Mouse (Mus musculus): ENCODE results near the gene Phtf2. TPM values are rescaled to one million over a fixed set of nuclear protein-coding genes. Genes with fewer than 3 reads are reported as not detected.
A peak's percentile ranks its signal among the peaks of the same experiment; 100 is the strongest.

Phtf2 gene
- total RNA-seq (2014; fragmentation: Nextera tagmentation) (11.2 and 17.7 TPM in 2 replicates), total RNA-seq (2017) (12.3 and 12.6 TPM in 2 replicates)

DNA sequence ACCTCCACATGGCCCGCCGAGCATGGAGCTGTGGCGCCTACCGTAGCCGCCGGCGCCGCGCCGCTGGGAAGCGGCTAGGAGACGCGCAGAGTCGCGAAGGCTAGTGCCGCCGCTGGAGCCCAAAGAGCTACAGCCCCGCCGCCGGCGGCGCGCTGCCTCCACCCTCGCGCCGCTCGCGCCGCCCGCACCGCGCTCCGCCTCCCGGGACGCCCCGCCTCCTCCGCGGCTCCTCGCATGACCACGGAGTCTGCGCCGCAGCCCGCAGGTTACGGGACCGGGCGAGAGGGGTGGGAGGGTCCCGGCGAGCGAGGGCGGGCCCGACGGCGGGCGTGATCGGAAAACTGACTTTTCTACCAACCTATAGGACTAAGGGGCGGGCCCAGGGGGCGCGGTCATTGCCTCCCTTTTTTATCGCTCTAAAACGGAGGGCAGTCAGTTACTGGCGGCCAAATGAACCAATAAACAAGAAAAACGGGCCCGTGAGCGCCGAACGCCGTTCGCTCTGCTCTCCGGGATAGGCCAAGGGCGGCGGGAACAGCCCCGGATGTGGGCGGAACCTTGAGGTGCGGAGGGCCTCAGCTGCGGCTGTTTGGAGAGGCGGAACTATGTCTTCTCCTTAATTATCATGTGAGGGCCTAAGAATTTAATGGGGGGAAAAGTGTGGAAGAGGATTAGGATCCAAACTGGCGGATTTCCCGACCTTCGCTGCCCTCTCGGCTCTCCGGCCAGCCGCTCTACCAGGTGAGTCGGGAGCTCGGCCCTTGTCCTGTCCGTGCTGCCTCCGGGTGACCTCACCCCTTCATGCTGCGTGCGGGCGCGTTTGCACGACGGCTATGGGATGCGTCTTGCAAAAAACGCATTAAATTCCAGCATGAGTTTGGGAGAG is at the start of gene Phtf2, which contains the start of gene Tmem60:
Gene Phtf2, minus strand, starts transcription at position 210 of the 886 bp plus-strand sequence.
Gene Tmem60, plus strand, starts transcription at position 277 of the 886 bp plus-strand sequence.
- ATAC-seq (replicated peaks; ENCODE audit: poor library complexity, severe bottlenecking), result peak; percentile 86

DNA sequence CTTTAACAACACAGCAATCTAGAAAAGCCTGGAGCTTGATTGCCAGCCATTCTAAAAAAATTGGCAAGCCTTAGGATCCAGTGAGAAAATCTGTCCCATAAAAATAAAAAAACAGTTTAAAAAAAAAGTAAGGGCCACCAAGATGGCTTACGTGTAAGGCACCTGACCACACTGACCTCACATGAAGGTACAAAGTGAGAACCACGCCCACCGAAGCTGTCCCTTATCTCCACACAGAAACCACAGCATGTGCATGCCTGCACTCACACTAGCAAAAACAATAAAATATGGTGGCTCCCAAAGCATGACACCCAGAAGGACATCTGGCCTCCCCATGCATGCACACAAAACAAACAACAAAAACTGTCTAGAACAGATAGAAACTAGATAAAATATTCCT is 49.4 kb upstream of the Phtf2 start:
- ATAC-seq (replicated peaks; ENCODE audit: poor library complexity, severe bottlenecking), result no peak

DNA sequence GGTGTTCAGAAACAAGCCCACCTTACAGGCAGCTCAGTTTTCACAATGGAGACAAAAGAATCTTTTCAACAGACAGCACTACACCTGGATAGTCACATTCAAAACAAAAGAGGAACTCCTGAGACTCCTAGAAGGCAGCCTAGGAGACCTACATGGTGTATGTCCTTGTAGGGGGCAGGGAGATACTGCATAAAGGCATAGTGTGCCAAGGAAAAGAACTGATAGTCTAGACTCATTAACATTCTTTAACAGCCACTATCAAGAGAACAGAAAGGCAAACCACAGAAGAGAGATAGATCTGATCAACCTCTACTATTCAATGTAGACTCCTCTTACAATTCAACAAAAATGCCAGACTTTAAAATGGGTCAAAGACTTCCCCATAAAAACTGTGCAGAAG is 48.5 kb upstream of the Phtf2 start:
- 0 out of 2 replicates have a peak, but pooled peaks have one; percentile 25 for ATAC-seq (replicated peaks; ENCODE audit: poor library complexity, severe bottlenecking)

DNA sequence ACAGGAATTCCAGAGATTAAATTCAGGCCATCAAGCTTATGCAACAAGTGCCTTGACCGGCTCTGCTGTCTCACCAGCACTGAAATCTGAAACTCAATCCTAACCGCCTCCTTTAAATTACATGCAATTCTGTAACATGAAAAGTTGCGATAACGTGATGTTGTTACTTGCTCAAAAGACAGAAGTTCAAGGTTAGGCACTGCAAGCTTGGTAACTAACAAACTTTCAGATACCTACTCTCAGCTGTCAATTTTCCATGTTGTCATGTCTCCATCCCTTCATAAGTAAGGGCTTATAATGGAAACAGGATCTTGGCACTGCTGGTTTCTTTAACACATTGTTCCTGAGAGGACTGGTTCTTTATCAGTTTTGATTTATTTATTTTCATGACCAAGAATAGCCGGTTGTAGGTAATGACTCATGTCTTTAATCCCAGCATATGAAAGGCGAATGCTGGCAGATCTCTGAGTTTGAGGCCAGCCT is 47.8 kb upstream of the Phtf2 start:
- ATAC-seq (replicated peaks; ENCODE audit: poor library complexity, severe bottlenecking), result no peak

DNA sequence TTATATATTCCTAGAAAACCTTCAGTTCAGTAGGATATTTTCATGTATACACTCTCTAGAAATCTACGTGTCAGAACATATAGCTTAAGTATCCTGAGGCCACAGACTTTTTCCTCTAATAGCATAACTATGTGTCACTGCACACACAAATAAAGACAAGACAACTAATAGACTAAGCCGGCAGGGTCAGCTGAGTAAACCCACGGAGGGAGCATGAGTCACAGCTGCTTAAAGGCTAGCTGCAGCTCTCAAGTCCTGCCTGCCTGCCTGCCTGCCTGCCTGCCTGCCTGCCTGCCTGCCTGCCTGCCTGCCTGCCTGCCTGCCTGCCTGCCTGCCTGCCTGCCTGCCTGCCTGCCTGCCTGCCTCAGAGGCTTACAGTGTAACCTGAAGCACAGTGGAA is 43.5 kb upstream of the Phtf2 start:
- ATAC-seq (replicated peaks; ENCODE audit: poor library complexity, severe bottlenecking), result no peak

DNA sequence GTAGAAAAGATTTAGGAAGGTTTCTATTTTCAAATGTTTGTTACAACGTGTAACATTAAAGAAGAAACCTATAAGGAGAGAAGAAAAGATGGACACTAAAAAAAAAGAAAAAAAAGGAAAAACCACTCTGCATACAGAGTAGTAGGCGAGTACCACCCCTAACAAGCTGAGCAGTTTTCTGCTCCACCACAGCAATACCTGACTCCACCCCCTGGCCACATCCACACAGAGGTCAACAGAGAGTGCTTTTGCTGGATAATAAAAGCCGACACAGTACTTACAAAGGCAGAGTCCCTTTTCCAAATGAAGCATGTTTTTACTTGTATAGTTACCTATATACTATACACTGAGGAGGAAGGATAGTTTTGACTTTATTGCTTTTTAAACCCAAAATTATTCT is 42.7 kb upstream of the Phtf2 start:
- ATAC-seq (replicated peaks; ENCODE audit: poor library complexity, severe bottlenecking), result 0 out of 2 replicates have a peak, but pooled peaks have one; percentile 40

DNA sequence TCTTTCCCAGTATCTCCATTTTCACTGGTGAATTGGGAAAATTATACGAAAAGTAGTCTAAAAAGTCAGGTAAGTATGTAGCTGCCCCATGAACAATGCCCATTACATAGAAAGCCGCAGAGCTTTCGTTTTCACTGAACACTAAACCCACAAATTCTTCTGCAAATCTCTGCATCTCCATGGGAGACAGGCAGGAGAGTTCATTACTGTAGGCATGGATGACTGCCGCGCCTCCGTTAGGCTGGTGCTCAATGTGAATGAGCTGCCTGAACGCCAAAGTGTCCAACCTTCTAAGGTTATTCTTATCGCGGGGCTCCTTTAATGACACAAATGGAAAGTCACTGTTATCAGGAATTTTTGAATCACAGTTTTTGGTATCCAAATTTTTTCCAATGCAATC is 37.6 kb upstream of the Phtf2 start:
- ATAC-seq (replicated peaks; ENCODE audit: poor library complexity, severe bottlenecking), result no peak

DNA sequence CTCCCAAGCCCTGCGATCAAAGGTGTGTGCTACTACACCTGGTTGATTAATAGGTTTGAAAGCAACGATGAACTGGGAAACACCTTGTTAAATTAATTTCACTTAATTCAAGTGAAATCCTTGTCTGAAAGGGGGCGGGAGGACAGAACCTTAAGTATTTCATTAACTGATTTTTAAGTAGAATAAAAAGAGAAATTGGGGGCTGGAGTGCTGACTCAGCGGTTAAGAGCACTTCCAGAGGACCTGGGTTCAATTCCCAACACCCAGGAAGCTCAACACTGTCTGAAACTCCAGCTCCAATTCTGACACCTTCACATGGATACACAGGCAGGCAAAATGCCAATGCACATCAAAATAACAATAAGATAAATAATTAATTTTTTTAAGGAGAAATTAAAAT is 37.0 kb upstream of the Phtf2 start:
- ATAC-seq (replicated peaks; ENCODE audit: poor library complexity, severe bottlenecking), result no peak

DNA sequence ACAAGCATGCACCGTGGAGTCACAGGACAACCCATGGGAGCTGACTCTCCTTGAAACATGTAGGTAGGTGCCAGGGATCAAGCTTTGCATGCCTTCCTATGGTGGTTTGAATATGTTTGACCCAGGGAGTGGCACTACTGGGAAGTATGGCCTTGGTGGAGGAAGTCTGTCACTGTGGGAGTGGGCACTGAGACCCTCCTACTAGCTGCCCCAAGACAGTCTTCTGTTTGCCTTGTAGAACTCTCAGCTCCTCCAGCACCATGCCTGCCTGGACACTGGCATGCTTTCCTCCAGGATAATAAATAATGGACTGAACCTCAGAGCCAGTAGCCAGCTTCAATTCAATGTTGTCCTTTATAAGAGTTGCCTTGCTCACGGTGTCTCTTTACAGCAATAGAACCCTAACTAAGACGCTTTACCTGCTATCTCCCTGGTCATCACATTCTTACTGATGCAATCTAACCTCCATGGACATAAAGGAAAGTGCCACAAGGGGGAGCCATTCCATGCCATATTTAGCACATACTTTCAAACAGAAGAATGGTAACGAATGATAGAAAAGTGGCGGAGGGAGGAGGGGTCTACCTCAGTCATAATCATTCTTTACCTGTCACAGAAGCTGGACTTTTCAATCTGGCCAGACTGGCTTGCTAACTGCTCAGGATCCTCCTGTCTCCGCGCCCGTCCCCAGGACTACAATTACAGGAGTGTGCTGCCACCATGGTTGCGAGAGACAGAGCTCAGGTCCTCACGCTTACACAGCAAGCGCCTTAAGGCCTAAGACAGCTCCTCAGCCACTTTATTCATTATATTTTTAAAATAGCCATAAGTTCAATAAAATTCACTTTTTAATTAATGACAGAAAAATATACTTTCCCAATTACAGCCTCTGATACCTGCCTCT is 31.7 kb upstream of the Phtf2 start:
- peak; percentile 87 for ATAC-seq (replicated peaks; ENCODE audit: poor library complexity, severe bottlenecking)

DNA sequence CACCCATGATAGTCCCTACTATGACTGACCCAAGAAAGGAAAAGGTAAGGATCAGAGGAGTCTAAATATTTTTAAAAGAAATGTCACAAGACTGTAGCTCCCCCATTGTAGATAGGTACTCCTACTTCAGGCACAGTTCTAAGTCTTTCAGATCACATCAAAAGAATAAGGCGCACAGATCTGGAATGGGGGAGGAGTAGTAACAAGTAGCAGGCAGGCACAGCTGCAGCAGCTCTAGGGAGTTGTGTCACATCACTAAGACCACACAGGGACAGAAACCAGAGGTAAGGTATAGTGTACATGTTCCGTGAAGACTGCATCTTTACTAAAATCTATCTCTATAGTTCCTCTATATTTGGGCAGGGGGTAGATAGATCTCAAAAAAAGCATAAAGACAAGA is 29.8 kb upstream of the Phtf2 start:
- ATAC-seq (replicated peaks; ENCODE audit: poor library complexity, severe bottlenecking), result no peak

DNA sequence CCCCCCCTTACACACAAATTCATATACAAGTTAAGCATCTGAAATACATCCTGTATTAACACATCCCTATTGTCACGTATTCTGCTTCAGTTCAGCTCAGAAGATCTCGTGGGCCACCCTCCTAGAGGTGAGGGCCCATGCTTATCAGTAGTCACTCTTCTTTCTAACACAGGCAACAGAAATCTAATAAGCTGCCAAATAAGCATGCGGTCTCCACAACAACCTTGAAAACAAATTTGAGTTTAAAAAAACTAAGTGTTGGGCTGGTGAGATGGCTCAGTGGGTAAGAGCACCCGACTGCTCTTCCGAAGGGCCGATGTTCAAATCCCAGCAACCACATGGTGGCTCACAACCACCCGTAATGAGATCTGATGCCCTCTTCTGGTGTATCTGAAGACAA is 24.3 kb upstream of the Phtf2 start:
- ATAC-seq (replicated peaks; ENCODE audit: poor library complexity, severe bottlenecking), result no peak

DNA sequence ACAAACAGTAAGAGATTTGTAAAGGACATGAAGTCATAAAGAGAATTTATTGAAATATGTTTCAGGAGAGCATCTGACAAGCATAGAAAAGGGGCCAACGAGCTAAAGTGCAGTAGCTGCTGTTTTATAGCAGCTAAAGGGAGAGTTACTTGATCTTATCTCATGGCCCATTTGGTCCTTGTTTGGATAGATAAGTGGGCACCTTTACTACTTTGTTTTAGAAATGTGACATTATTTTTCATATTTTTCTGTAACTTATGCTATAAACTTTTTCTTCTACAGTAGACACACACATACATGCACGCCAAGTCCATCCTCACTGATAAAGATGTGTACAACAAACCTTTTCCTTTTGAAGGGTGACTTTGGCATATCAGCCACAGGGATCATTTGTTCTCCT is 23.5 kb upstream of the Phtf2 start:
- no peak for ATAC-seq (replicated peaks; ENCODE audit: poor library complexity, severe bottlenecking)

DNA sequence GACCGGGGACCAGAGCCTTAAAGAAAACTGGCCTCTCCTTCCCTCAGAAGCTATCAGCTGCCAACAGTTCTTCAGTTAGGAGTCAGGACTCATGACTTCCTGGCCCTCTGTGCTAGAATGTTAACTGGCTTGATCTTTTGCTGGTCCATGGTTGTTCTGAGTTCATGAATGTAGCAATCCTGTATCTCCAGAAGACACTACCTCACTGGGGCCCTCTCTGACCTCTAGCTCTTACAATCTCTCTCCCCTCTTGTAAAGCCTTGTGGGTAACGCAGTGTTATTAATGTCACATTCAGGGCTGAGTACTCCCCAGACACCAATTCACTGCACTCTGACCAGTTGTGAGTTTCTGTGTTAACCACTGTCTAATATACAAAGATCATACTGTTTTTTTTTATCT is 22.7 kb upstream of the Phtf2 start:
- ATAC-seq (replicated peaks; ENCODE audit: poor library complexity, severe bottlenecking), result no peak

DNA sequence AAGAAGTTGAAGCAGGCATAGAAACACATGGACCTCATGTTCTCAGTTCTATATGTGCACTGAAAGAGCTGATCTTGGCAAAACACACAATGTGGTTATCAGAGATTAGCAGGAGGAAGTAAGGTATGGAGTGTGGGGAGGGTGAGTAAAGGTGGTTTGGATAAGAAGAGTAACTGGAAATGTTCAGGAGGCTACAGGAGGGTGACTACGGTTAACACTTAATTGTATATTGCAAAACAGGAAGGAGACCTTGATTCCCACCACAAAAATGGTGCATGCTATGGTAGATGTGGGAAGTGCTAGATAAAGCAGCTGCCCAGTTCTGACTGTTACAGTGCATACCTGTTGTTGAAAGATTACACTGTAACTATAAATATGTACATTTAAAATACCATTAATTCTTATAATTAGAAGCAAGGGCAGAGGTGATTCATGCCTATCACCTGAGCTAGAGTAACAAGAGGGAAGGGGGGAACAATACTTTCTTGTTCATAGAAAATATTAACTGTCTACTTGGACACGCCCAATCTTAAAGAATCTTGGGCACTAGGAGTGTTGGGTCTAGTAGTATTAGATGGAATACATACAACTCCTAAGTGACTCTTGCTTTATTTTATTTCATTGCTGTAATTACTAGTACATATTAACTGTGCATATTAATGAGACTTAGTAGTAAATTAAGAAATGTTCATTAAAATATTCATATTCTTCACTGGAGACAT is 15.7 kb upstream of the Phtf2 start:
- peak; percentile 91 for ATAC-seq (replicated peaks; ENCODE audit: poor library complexity, severe bottlenecking)

DNA sequence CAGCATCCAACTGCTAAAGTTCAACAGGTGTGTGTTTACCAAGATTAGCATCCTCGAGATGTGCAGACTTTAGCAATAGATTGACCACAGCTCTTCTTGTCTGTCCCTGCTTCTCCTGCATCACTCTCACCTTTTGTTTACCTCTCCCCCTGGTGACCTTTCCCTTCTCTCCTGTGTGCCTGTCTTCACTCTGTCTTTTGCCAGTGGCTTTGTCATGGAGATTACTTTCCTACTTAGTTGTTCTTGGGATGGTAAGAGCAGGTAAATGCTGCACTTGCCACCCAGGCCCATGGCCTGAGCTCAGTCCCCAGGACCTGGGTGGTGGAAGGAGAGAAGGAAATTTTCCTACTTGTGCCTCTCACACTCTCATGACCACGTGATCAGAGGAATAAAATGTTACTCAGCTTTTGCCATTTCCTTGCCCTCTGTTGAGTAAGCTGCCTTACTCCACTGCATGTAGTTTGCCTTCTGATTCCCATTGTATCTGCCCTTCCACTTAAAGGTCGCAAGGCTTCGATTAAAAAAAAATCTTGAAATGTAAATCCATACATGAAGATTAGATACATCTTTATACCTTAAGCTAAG is 2.2 kb upstream of the Phtf2 start:
- no peak for ATAC-seq (replicated peaks; ENCODE audit: poor library complexity, severe bottlenecking)

DNA sequence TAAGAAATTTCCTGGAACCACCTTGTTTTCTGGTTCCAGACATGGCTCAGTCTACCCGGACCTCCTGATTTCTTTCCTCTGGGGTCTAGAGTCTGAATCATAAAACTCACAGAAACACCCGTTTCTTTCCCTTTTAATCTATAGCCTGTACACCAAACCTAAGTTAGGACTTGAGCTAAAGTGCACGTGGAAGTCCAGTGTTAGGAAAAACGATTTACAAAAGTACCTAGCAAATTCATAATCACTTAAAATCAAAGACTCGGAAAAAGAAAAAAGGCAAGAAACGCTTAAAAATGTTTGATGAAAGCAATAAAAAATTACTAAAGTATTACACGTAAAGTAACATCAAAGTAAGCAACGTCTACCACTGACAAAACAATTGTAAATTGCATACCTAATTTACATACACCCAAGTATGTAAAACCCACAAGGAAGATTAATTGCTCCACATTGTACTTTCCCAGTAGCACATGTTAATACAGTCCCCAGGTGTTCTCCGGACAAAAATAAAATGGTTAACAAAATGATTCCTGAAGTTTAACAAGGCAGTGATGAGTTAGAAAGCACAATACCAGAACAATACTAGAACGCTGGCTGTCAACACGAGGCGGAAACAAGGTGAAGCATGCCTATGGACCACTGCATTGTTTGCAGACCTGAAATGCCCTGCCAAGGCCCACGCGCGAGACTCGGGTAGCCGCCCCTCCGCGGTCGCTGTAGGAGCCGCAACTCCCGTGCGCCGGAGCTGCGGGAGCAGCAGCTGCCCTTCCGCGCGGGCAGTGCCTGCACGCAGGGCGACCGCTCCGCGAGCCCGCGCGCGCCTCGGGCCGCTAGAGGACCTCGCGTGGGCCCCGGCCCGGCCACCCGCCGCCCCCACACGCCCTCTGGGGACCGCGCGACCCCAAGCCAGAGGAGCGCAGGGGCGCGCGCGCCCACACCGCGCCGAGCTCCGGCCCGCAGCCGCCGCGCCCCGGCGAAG is 838 bp downstream of the Phtf2 start:
- ATAC-seq (replicated peaks; ENCODE audit: poor library complexity, severe bottlenecking), result peak; percentile 7

DNA sequence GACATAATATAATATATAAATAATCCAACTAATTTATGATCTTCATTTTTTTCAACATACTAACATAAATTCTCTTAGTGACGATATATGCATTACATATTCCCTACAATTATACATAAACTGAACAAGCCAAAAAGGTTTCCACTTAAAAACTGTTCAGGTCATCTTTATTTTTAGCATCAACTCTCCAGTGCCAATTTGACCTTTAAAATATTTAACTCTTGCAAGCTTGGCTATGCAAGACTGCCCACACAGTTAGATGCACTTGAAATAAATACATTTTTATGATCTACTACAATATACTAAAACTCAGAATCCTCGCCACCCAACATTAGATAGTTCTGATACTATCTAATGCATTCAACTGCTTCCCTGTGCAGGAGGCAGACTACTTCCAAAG is 1.5 kb downstream of the Phtf2 start:
- no peak for ATAC-seq (replicated peaks; ENCODE audit: poor library complexity, severe bottlenecking)

DNA sequence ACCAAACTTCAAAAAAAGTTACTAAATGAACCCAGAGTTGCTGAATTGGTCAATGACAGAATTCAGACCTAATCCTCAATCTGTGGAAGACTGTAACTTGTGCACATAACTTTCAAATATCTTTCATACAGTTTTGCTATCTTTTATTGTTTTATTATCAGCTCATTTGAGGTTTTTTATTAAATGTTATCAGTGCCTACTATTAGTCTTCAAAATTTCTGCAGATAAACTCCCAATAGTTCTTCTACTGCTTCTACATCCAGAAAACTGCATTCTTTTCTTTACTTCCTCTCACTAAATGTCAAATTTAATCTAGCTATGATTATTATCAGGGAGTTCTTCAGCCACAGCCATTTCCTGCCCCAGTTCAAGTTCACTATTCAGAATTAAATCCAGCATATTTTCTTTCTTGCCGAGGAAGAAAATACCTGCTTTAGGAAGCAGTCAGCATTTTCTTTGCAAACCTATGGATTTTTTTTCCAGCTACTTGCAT is 4.9 kb downstream of the Phtf2 start:
- ATAC-seq (replicated peaks; ENCODE audit: poor library complexity, severe bottlenecking), result no peak

DNA sequence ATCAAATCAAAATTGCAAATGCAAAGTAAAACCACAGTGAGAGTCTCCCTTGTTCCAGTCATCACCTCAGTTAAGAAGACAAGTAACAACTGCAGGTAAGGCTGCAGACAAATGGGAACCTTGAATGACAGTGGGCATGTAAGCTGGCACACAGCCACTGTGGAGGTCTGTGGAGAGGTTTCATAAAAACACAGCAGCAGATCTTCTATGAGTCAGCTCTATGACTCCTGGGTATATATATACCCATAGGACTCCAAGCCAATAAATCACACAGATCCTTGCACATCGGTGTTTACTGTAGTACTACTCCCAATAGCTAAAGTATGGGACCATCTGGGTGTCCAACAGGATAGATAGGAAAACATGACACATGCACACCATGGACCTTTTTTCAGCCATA is 8.8 kb downstream of the Phtf2 start:
- no peak for ATAC-seq (replicated peaks; ENCODE audit: poor library complexity, severe bottlenecking)
